Mouse (Mus musculus): ENCODE results near the gene Smurf1. TPM values are rescaled to one million over a fixed set of nuclear protein-coding genes. Genes with fewer than 3 reads are reported as not detected.

The Smurf1 gene
- polyA plus RNA-seq, 2 experiments, result 24.7 to 28.3 TPM

DNA sequence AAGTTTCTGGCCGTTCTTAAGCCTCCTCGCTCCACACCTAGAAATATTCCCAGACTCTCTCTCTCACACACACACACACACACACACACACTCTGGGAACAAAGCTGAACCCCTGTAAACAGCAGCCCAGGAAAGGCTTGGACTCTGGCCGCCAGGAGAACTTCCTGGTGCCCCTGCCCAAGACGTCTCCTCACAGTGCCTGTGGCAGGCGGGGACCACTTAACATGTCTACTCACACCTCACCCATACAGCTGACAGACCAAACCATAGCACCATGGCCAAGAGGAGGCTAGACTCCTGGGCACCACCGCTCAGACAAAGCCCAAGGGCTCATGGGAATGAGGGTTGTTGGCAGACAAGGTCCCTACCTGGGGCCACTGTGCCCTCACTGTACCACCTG lies 22.3 kb downstream of the Smurf1 start:
- no peak for TF ChIP-seq POLR2A (IDR thresholded peaks at IDR 0.05; ENCODE audit: borderline replicate concordance, extremely low read depth, insufficient read depth, insufficient read length)
- Histone ChIP-seq H3K27ac (replicated peaks; ENCODE audit: low read depth, low read length) (no peak overlapping the region), H3K9me3 (ENCODE audit: control insufficient read depth, low read length) (no peaks in the 10 kb centered on the region), H3K9ac (ENCODE audit: low read depth, low read length, severe bottlenecking) (no peak overlapping the region), H3K27me3 (ENCODE audit: control insufficient read depth, insufficient read depth, low read length) (no peaks in the 10 kb centered on the region), H3K4me1 (ENCODE audit: control insufficient read depth, insufficient read depth, low read length) (0 out of 2 replicates have a peak, but pooled peaks cover 4% of the 10 kb centered on the region), H3K36me3 (ENCODE audit: control insufficient read depth, insufficient read depth, low read length) (no peaks in the 10 kb centered on the region), H3K4me2 (replicated peaks; ENCODE audit: low read depth, low read length, severe bottlenecking) (no peak overlapping the region), H3K4me3 (replicated peaks; ENCODE audit: low read length) (no peak overlapping the region)
- ATAC-seq (ENCODE audit: low FRiP score, low read depth) (no peak), DNase-seq (ENCODE audit: low spot score) (no peak)
- WGBS, result 76% methylated on average over 6 of the region's 6 CpGs

DNA sequence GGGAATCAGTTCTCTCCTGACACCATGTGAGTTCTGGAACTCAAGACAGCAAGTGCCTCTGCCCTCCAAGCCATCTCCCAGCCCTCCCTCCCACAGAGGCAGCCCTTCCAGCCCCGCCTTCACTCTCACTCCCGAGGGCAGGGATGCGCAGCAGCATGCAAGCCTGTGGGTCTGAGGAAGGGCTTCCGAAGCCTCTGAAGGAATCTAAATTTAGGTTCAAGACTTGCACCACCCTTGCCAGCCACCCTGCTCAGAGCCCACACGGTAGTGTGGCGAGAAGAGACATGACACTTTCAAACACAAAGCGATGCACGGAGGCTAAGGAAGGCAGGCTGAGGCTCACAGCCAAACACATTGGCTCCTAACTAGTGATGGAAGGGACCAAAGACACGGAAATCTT lies 23.2 kb downstream of the Smurf1 start:
- no peak for ATAC-seq (ENCODE audit: low FRiP score, low read depth)
- H3K4me3 ChIP-seq (replicated peaks; ENCODE audit: low read length), result no peak overlapping the region
- DNase-seq (ENCODE audit: low spot score), result no peak
- no peak overlapping the region for H3K27ac ChIP-seq (replicated peaks; ENCODE audit: low read depth, low read length)
- H3K9ac ChIP-seq (ENCODE audit: low read depth, low read length, severe bottlenecking), result no peak overlapping the region
- H3K4me2 ChIP-seq (replicated peaks; ENCODE audit: low read depth, low read length, severe bottlenecking), result no peak overlapping the region
- H3K4me1 ChIP-seq (ENCODE audit: control insufficient read depth, insufficient read depth, low read length), result 0 out of 2 replicates have a peak, but pooled peaks cover 4% of the 10 kb centered on the region
- no peaks in the 10 kb centered on the region for H3K27me3 ChIP-seq (ENCODE audit: control insufficient read depth, insufficient read depth, low read length)
- no peaks in the 10 kb centered on the region for H3K36me3 ChIP-seq (ENCODE audit: control insufficient read depth, insufficient read depth, low read length)
- TF ChIP-seq POLR2A (IDR thresholded peaks at IDR 0.05; ENCODE audit: borderline replicate concordance, extremely low read depth, insufficient read depth, insufficient read length), result no peak
- no peaks in the 10 kb centered on the region for H3K9me3 ChIP-seq (ENCODE audit: control insufficient read depth, low read length)
- WGBS, result 71% methylated on average over 9 of the region's 9 CpGs

DNA sequence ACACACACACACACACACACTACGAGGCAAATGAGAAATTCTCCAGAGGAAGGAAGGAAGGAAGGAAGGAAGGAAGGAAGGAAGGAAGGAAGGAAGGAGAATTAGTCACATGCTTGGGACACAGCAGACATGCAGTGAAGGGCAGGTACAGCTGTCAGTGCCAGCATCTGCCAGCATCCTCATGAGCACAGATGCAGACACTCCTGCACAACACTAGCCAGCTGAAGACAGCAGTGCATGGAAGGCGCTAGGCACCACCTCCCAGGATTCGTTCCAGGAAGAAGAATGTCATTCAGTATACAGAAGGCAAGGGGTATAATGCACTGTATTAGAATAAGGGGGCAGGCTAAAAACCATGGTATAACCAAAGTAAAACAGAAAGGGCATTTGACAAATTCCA lies 24.7 kb downstream of the Smurf1 start:
- DNase-seq (ENCODE audit: low spot score) (no peak), ATAC-seq (ENCODE audit: low FRiP score, low read depth) (peak; percentile 48; the same call in 1 of the 2 replicates)
- no peaks in the 10 kb centered on the region for H3K9me3 ChIP-seq (ENCODE audit: control insufficient read depth, low read length)
- H3K9ac ChIP-seq (ENCODE audit: low read depth, low read length, severe bottlenecking), result no peak overlapping the region
- TF ChIP-seq POLR2A (IDR thresholded peaks at IDR 0.05; ENCODE audit: borderline replicate concordance, extremely low read depth, insufficient read depth, insufficient read length), result no peak
- H3K36me3 ChIP-seq (ENCODE audit: control insufficient read depth, insufficient read depth, low read length), result no peaks in the 10 kb centered on the region
- no peak overlapping the region for H3K4me3 ChIP-seq (replicated peaks; ENCODE audit: low read length)
- no peaks in the 10 kb centered on the region for H3K27me3 ChIP-seq (ENCODE audit: control insufficient read depth, insufficient read depth, low read length)
- WGBS, result 77% methylated on average over 3 of the region's 3 CpGs
- H3K4me1 ChIP-seq (ENCODE audit: control insufficient read depth, insufficient read depth, low read length), result 0 out of 2 replicates have a peak, but pooled peaks cover 4% of the 10 kb centered on the region
- H3K4me2 ChIP-seq (replicated peaks; ENCODE audit: low read depth, low read length, severe bottlenecking), result no peak overlapping the region
- no peak overlapping the region for H3K27ac ChIP-seq (replicated peaks; ENCODE audit: low read depth, low read length)

- 0 out of 2 replicates have a peak, but pooled peaks cover 6% of the 10 kb centered on the region for H3K4me1 ChIP-seq (ENCODE audit: control insufficient read depth, insufficient read depth, low read length)
- H3K27me3 ChIP-seq (ENCODE audit: control insufficient read depth, insufficient read depth, low read length), result no peaks in the 10 kb centered on the region
- no peak for TF ChIP-seq POLR2A (IDR thresholded peaks at IDR 0.05; ENCODE audit: borderline replicate concordance, extremely low read depth, insufficient read depth, insufficient read length)
- no peak for ATAC-seq (ENCODE audit: low FRiP score, low read depth)
- H3K9me3 ChIP-seq (ENCODE audit: control insufficient read depth, low read length), result no peaks in the 10 kb centered on the region
- H3K9ac ChIP-seq (ENCODE audit: low read depth, low read length, severe bottlenecking), result no peak overlapping the region
- no peak overlapping the region for H3K4me2 ChIP-seq (replicated peaks; ENCODE audit: low read depth, low read length, severe bottlenecking)
- H3K27ac ChIP-seq (replicated peaks; ENCODE audit: low read depth, low read length), result no peak overlapping the region
- H3K36me3 ChIP-seq (ENCODE audit: control insufficient read depth, insufficient read depth, low read length), result no peaks in the 10 kb centered on the region
- H3K4me3 ChIP-seq (replicated peaks; ENCODE audit: low read length), result no peak overlapping the region
- DNase-seq (ENCODE audit: low spot score), result no peak
- 90% methylated on average over 2 of the region's 2 CpGs for WGBS
These were observed 28.3 kb downstream of the Smurf1 start for GRCm38 (mm10) chr5:144937304-144937703.

- DNase-seq (ENCODE audit: low spot score) (no peak), ATAC-seq (ENCODE audit: low FRiP score, low read depth) (no peak)
- H3K9me3 ChIP-seq (ENCODE audit: control insufficient read depth, low read length), result no peaks in the 10 kb centered on the region
- no peaks in the 10 kb centered on the region for H3K36me3 ChIP-seq (ENCODE audit: control insufficient read depth, insufficient read depth, low read length)
- no peak overlapping the region for H3K27ac ChIP-seq (replicated peaks; ENCODE audit: low read depth, low read length)
- H3K9ac ChIP-seq (ENCODE audit: low read depth, low read length, severe bottlenecking), result no peak overlapping the region
- TF ChIP-seq POLR2A (IDR thresholded peaks at IDR 0.05; ENCODE audit: borderline replicate concordance, extremely low read depth, insufficient read depth, insufficient read length), result no peak
- no peak overlapping the region for H3K4me3 ChIP-seq (replicated peaks; ENCODE audit: low read length)
- no peaks in the 10 kb centered on the region for H3K27me3 ChIP-seq (ENCODE audit: control insufficient read depth, insufficient read depth, low read length)
- peaks cover 9% of the 10 kb centered on the region; the same call in 1 of the 2 replicates for H3K4me1 ChIP-seq (ENCODE audit: control insufficient read depth, insufficient read depth, low read length)
- WGBS, result 68% methylated on average over 4 of the region's 4 CpGs
- no peak overlapping the region for H3K4me2 ChIP-seq (replicated peaks; ENCODE audit: low read depth, low read length, severe bottlenecking)
These were observed 32.2 kb downstream of the Smurf1 start for GRCm38 (mm10) chr5:144933486-144933885.

DNA sequence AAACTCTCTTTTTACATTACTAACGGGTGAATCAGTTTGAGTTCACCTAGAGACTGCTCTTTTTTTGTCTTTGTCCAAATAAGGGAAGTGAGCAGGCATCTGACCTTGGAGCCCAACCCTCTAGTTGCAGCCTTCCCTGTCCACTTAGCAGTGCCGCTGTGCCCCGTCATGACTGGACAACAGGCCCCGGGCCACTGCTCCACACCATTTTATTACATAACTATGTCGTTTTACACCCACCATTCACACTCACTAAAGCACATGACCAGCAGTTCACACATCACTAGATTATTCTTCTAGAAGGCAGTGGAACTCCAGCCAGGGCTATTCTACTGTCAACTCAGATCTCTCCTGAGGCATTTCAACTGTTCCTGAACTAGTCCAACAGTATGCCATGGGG lies 33.8 kb downstream of the Smurf1 start:
- H3K9me3 ChIP-seq (ENCODE audit: control insufficient read depth, low read length), result no peaks in the 10 kb centered on the region
- ATAC-seq (ENCODE audit: low FRiP score, low read depth), result no peak
- 85% methylated on average over 5 of the region's 5 CpGs for WGBS

More for the DNA sequence above, 33.8 kb downstream of the Smurf1 start:
- H3K4me1 ChIP-seq (ENCODE audit: control insufficient read depth, insufficient read depth, low read length), result peaks cover 9% of the 10 kb centered on the region; the same call in 1 of the 2 replicates
- no peak overlapping the region for H3K27ac ChIP-seq (replicated peaks; ENCODE audit: low read depth, low read length)
- H3K9ac ChIP-seq (ENCODE audit: low read depth, low read length, severe bottlenecking), result no peak overlapping the region
- no peak overlapping the region for H3K4me2 ChIP-seq (replicated peaks; ENCODE audit: low read depth, low read length, severe bottlenecking)
- no peak overlapping the region for H3K4me3 ChIP-seq (replicated peaks; ENCODE audit: low read length)
- TF ChIP-seq POLR2A (IDR thresholded peaks at IDR 0.05; ENCODE audit: borderline replicate concordance, extremely low read depth, insufficient read depth, insufficient read length), result no peak
- H3K27me3 ChIP-seq (ENCODE audit: control insufficient read depth, insufficient read depth, low read length), result no peaks in the 10 kb centered on the region
- H3K36me3 ChIP-seq (ENCODE audit: control insufficient read depth, insufficient read depth, low read length), result no peaks in the 10 kb centered on the region
- no peak for DNase-seq (ENCODE audit: low spot score)

All from limb, embryonic 14.5 days (tissue).